Mouse (Mus musculus): Measurements from ENCODE around the gene Acot7.

DNA sequence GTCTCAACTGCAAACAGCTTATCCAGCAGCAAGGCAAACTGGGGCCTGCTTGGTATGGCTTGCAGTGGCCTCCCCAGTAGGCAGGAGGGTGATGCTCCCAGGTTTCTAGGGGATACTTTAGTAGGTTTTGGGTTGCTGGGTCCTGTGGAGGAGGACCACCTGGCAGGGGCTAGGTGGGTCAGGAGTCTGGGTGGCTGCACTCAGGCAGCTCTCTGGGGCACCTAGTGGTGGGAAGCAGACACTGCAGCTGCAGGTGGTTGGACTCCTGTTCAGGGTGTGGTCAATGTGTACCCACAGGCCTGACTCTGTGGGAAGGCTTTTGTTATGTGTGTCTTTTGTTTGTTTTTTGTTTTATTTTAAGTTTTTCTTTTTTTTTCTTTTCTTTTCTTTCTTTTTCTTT, 43.4 kb upstream of the Acot7 start:
- TF ChIP-seq CTCF (IDR thresholded peaks at IDR 0.05; ENCODE audit: insufficient read depth, low read depth, low read length) = peak; percentile 70
- no peak for TF ChIP-seq POLR2A (IDR thresholded peaks at IDR 0.05; ENCODE audit: insufficient read depth, low read depth, low read length)
